Mouse (Mus musculus) ES-E14 (cell line): ENCODE measurements at regions not wholly inside any gene's neighbourhood (a gene's known extent, or its start where the extent isn't known, plus 50 kb on each side); places are given as distances from the start of the nearest gene placed in this dataset.

Experiments
- DNase-seq: peaks from one replicate; pipeline ENCODE4 v3.0.0-alpha.2; 2013; ENCODE audit warnings: low read depth, low spot score
- H3K27ac ChIP-seq: 2 replicates; pipeline ENCODE4 v1.5.1; 2012; ENCODE audit warnings: low read depth, mild to moderate bottlenecking, low read length, moderate library complexity, mixed read lengths; ENCODE audit not compliant: poor library complexity, insufficient read depth, severe bottlenecking
- H3K36me3 ChIP-seq: 2 replicates; pipeline ENCODE4 v1.6.1; 2012; ENCODE audit warnings: mild to moderate bottlenecking, low read length, moderate library complexity, mixed read lengths; ENCODE audit not compliant: control insufficient read depth, poor library complexity, insufficient read depth, severe bottlenecking
- H3K4me1 ChIP-seq, 2 experiments: fragments of 150-350 bp in 1 of 2; sonication (generic) in 1 of 2; 2 replicates each; pipeline ENCODE4 v1.6.1; 2012; ENCODE audit warnings: low read length in 2 of 2, mild to moderate bottlenecking in 1 of 2, mixed read lengths in 1 of 2; ENCODE audit not compliant: control insufficient read depth in 2 of 2, insufficient read depth in 2 of 2, poor library complexity in 1 of 2
- H3K4me3 ChIP-seq, 2 experiments: fragments of 150-350 bp in 1 of 2; sonication (generic) in 1 of 2; 2 replicates each; pipeline ENCODE4 v1.5.1; 2012; ENCODE audit warnings: low read length in 2 of 2, low read depth in 1 of 2, mild to moderate bottlenecking in 1 of 2, mixed read lengths in 1 of 2; ENCODE audit not compliant: insufficient read depth in 1 of 2, poor library complexity in 1 of 2, severe bottlenecking in 1 of 2
- H3K9ac ChIP-seq: 2 replicates; pipeline ENCODE4 v1.6.1; 2012; ENCODE audit warnings: low read depth, mild to moderate bottlenecking, low read length, mixed read lengths; ENCODE audit not compliant: poor library complexity, insufficient read depth, severe bottlenecking
- H3K9me3 ChIP-seq: fragments of 150-350 bp; sonication (generic); 2 replicates; pipeline ENCODE4 v1.6.1; 2012; ENCODE audit warnings: low read depth, mild to moderate bottlenecking, low read length; ENCODE audit not compliant: control insufficient read depth, insufficient read depth
- CHD2 ChIP-seq: IDR thresholded peaks from 2 replicates; pipeline ENCODE4 v1.6.1; 2014; ENCODE audit warnings: mild to moderate bottlenecking, low read depth, low read length, inconsistent platforms
- HCFC1 ChIP-seq: IDR thresholded peaks from 2 replicates; pipeline ENCODE4 v1.6.1; 2012; ENCODE audit warnings: low read length, inconsistent platforms, borderline replicate concordance; ENCODE audit not compliant: insufficient read depth
- MAFK ChIP-seq: IDR thresholded peaks from 2 replicates; pipeline ENCODE4 v1.6.1; 2014; ENCODE audit warnings: mild to moderate bottlenecking, low read depth, low read length, inconsistent platforms; ENCODE audit not compliant: insufficient read depth
- ZC3H11A ChIP-seq: IDR thresholded peaks from 2 replicates; pipeline ENCODE4 v1.6.1; 2012; ENCODE audit warnings: low read depth, mild to moderate bottlenecking, inconsistent platforms, low read length, borderline replicate concordance
- ZNF384 ChIP-seq: IDR thresholded peaks from 2 replicates; pipeline ENCODE4 v1.6.1; 2012; ENCODE audit warnings: low read depth, low read length, inconsistent platforms
- in situ Hi-C, 2 experiments: fragments of 600-800 bp; cut with MboI; formaldehyde crosslinking; loops; one replicate each; pipeline ENCODE4 v1.15.1; 2025; ENCODE audit warnings: low sequenced_read_pairs in 2 of 2, inconsistent platforms in 1 of 2; ENCODE audit not compliant: unreplicated experiment in 2 of 2

GRCm38 (mm10) chr8:12078679-12079566 lies 199.7 kb upstream of the A230072I06Rik start:
- no peak overlapping the region for H3K4me3 ChIP-seq
- DNase-seq = no peak
- TF ChIP-seq HCFC1 = no peak
- no peak for TF ChIP-seq MAFK
- no peak for TF ChIP-seq CHD2
- TF ChIP-seq ZNF384 = no peak
- TF ChIP-seq ZC3H11A = no peak
- H3K9ac ChIP-seq = no peak overlapping the region
- H3K9me3 ChIP-seq = no peaks in the 10 kb centered on the region
- no peaks in the 10 kb centered on the region for H3K36me3 ChIP-seq
- no peak overlapping the region for H3K27ac ChIP-seq
- in situ Hi-C loops = no loop called here
- no peaks in the 10 kb centered on the region for H3K4me1 ChIP-seq

DNA sequence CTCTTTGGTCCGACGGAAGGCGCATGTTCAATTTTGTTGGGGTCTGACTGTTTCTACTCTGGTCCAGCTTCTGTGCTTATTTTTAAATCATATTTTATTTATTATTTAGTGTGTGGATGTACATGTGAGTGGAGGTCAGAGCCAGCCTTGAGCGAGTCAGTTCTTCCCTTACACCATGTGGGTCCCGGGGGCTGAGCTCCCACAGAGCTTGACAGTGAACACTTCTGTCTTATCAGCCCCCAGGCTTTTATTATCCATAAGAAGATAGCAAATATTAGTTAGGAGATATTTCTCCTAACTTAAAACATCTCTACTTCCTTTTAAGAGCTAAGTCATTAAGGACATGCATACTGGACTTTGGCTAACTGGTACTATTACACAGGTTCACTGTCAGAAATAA lies 197.1 kb upstream of the A230072I06Rik start:
- H3K9ac ChIP-seq = no peak overlapping the region
- TF ChIP-seq ZNF384 = no peak
- no peak overlapping the region for H3K27ac ChIP-seq
- in situ Hi-C loops = no loop called here
- no peak overlapping the region for H3K4me3 ChIP-seq
- H3K4me1 ChIP-seq = no peaks in the 10 kb centered on the region
- no peaks in the 10 kb centered on the region for H3K36me3 ChIP-seq
- DNase-seq = no peak
- no peaks in the 10 kb centered on the region for H3K9me3 ChIP-seq

- DNase-seq = no peak
- in situ Hi-C loops = no loop called here
These were observed 191.3 kb upstream of the A230072I06Rik start for GRCm38 (mm10) chr8:12087192-12087800.

GRCm38 (mm10) chr8:12100145-12100544 lies 178.5 kb upstream of the A230072I06Rik start:
- TF ChIP-seq ZC3H11A (no peak), CHD2 (no peak), ZNF384 (no peak), MAFK (no peak), HCFC1 (no peak)
- no peak overlapping the region for H3K9ac ChIP-seq
- no peaks in the 10 kb centered on the region for H3K36me3 ChIP-seq
- peaks cover 0 to 4% of the 10 kb centered on the region in 2 experiments; a peak in 1 of 4 replicates for H3K4me1 ChIP-seq
- in situ Hi-C loops = no loop called here
- no peak for DNase-seq
- H3K9me3 ChIP-seq = no peaks in the 10 kb centered on the region
- H3K4me3 ChIP-seq = no peak overlapping the region
- no peak overlapping the region for H3K27ac ChIP-seq

More at GRCm38 (mm10) chr8:12087192-12087800, 191.3 kb upstream of the A230072I06Rik start:
- H3K9me3 ChIP-seq = no peaks in the 10 kb centered on the region
- no peak overlapping the region for H3K4me3 ChIP-seq
- TF ChIP-seq MAFK (no peak), ZC3H11A (no peak), CHD2 (no peak), HCFC1 (no peak), ZNF384 (no peak)
- H3K9ac ChIP-seq = no peak overlapping the region
- no peaks in the 10 kb centered on the region for H3K4me1 ChIP-seq
- no peak overlapping the region for H3K27ac ChIP-seq
- H3K36me3 ChIP-seq = no peaks in the 10 kb centered on the region
